Mouse (Mus musculus): ENCODE data around the gene Akr1b8.
"Not testable (repeated sequence)": the region's sequence is repeated elsewhere in the genome, so short reads cannot be mapped to it uniquely, and the experiment has no call there.

Akr1b8 gene

GRCm38 (mm10) chr6:34353658-34354353 lies at the start of gene Akr1b8:
Akr1b8 (plus strand) TSS chr6:34354119.
- no peak for DNase-seq (ENCODE audit: low read depth, low spot score)

- no peak for DNase-seq (ENCODE audit: low read depth, low spot score)
Observed at GRCm38 (mm10) chr6:34304675-34305241, 49.2 kb upstream of the Akr1b8 start.

- DNase-seq (ENCODE audit: low read depth, low spot score) = no peak
Observed at GRCm38 (mm10) chr6:34306797-34307196, 47.1 kb upstream of the Akr1b8 start.

DNA sequence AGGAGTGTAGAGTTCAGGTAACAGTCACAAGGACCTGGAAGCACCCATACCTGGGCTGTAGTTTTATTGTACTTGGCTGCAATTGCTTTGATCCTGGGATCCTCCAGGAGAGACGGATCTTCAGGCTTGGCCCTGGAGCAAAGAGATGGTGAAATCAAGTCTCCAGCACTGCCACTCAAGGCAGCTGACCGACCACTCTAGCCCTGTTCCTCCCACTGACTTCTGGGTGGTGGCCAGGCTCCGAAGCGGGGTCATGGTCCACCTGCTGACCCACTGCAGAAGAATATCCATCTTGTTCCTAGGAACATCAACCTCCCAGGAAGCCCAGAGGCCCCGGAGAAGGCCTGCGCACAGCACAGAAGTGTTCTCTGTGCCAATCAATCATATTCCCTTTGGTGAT lies 44.4 kb upstream of the Akr1b8 start:
- no peak for DNase-seq (ENCODE audit: low read depth, low spot score)

DNA sequence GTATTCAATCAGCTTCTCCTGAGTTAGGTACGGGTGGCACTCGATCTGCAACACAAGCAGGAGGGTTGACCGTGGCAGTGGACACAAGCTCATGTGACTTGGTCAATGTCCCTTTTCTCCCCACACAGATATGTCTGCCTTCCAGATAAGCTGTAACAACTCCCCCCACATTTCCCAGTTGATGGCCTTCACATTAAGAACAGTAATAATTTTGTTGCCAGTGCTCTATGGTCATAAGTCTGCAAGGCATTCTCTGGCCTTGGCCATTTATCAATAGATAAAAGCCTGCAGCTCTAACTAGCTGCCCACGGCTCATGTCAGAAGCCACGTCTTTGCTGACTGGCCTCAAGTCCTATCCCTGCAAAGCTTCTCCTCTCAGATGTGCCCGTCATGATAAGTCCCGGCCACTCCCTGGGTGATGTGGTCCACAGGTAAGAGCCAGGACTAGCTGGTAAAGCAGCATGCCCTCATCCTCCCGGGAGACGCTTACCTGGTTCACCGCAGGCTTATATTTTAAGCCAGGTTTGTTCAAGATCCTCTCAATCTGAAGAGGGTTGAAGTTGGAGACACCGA lies 43.8 kb upstream of the Akr1b8 start:
- no peak for DNase-seq (ENCODE audit: low read depth, low spot score)

- DNase-seq (ENCODE audit: low read depth, low spot score) = no peak
Observed at GRCm38 (mm10) chr6:34313386-34313785, 40.5 kb upstream of the Akr1b8 start.

DNA sequence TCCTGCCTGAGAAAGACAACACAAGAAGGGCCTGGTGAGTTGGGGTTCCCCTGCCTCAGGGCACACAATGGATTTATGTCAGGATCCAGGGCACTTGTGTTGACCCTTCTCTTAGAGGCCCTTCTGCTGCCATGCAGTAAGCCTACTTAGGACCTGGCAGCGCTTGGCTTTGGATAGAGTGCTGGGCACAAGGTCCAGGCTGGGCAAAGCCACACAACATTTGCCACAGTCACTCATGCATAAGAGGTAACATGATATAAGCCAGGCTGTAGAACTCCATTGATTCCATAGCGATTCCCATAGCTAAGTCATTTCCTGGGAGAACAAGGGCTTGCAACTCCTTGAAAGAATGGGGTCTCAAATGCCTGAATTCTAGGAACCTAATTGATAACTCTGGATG lies 40.0 kb upstream of the Akr1b8 start:
- no peak for DNase-seq (ENCODE audit: low read depth, low spot score)

- peak; percentile 84 for DNase-seq (ENCODE audit: low read depth, low spot score)
Observed at GRCm38 (mm10) chr6:34316854-34317771, 36.8 kb upstream of the Akr1b8 start, which contains the start of gene Akr1b3. Akr1b3 (minus strand) TSS chr6:34317478.

GRCm38 (mm10) chr6:34318172-34318571 lies 35.7 kb upstream of the Akr1b8 start:
- no peak for DNase-seq (ENCODE audit: low read depth, low spot score)

DNA sequence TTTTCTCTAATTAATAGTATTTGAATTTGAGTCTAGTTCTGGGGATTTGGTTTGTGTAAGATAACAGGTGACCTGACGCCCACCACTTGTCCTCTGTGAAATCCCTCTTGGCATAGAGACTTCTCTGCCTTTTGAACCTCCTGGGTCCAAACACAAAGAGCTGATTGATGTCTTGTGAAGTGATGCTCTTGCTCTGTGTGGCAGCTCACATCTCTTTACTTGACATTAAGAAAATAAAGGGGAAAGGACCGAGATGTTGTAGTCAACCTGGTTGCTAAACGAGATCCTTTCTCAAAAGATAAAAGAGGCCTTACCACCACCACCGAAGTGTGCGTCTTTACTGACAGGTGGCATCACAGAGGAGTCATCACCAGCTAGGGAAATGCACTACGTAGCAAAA lies 35.3 kb upstream of the Akr1b8 start:
- DNase-seq (ENCODE audit: low read depth, low spot score) = no peak

DNA sequence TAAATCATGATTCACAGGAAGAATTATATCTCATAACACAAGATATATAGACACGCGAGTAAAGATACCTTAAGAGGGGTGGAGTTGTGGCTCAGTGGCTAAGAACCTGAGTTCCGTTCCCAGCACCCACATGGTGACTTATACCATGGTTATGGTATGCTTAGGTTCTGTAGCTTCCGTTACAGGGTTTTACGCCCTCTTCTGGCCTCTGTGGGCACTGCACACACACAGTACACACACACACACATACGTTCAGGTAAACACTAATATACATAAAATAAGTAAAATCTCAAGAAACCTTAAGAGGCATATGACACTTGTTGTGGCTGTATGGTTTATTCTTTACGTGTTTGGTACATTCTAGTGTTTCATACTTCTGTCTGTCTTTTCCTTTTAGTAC lies 31.8 kb upstream of the Akr1b8 start:
- no peak for DNase-seq (ENCODE audit: low read depth, low spot score)

DNA sequence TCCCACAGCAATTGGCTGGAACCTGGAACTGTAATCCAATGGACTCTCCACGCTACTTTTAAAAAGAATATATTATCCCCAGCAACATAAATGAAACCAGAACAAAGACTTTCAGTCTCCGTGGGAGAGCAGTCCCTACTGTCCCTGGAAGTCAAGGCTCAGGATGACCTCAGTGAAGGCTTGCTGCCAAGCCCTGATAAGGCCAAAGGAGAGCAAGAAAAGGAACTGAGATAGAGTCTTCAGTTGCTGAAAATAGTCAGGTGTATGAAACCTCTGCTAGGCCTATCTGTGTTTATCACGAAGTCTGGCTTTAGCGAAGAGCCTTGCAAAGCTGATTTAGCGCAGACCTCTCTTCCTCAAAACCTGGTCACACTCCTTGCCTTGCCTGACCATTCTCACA lies 22.5 kb upstream of the Akr1b8 start:
- DNase-seq (ENCODE audit: low read depth, low spot score) = no peak

DNA sequence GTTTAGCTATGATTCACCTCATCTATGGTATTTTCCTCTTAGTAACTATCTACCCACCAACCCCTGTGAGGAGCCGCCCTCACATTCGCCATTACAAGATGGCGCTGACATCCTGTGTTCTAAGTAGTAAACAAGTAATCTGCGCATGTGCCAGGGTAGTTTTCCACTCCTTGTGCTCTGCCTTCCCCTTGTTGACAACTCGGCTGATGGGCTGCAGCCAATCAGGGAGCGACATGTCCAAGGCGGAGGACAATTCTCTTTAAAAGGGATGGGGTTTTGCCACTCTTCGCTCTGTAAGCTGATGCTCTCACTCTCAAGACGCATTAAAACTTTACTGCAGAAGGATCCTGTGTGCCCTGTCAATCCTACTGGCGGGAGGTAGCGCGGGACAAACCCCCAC lies 22.1 kb upstream of the Akr1b8 start:
- not testable (repeated sequence) for DNase-seq (ENCODE audit: low read depth, low spot score)

DNA sequence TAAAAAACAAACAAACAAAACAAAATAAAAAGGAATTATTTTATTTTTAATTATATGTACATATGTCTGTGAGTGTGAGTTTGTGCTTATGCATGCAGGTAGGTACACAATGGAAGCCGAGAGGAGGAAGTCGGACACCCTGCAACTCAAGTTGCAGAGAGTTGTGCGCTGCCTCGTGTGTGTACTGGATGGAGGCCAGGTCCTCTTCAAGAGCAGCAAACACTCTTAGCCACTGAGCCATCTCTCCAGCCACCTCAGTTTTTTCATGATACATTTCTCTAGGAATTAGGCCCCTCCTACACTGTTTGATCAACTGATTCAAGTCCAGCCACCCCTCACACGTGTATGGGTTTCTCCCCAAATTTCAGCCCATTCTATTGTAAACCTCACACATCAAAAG lies 19.2 kb upstream of the Akr1b8 start:
- DNase-seq (ENCODE audit: low read depth, low spot score) = no peak

GRCm38 (mm10) chr6:34337799-34338198 lies 16.1 kb upstream of the Akr1b8 start:
- DNase-seq (ENCODE audit: low read depth, low spot score) = no peak

GRCm38 (mm10) chr6:34341991-34342390 lies 11.9 kb upstream of the Akr1b8 start:
- no peak for DNase-seq (ENCODE audit: low read depth, low spot score)

DNA sequence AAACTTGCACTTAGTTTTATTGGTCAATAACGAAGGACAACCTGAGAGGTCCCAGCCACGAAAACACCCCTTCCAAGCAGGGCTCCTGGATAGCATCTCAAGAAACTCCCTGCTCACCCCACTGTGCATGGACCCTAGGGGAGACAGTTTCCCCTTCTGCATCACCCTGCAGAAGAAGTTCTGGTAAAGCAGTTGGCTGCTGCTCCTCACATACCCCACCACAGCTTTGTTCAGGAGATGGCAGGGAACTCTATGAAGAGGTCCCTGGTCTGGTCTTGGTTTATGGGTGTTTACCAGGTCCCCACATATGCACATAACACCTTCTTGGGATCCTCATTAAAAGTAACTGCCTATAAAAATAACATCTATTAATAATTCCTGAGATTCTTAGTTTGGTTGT lies 11.4 kb upstream of the Akr1b8 start:
- DNase-seq (ENCODE audit: low read depth, low spot score) = no peak

GRCm38 (mm10) chr6:34343426-34343825 lies 10.5 kb upstream of the Akr1b8 start:
- DNase-seq (ENCODE audit: low read depth, low spot score) = no peak

- DNase-seq (ENCODE audit: low read depth, low spot score) = no peak
Observed at GRCm38 (mm10) chr6:34344135-34344850, 9.6 kb upstream of the Akr1b8 start.

GRCm38 (mm10) chr6:34344935-34345334 lies 9.0 kb upstream of the Akr1b8 start:
- no peak for DNase-seq (ENCODE audit: low read depth, low spot score)

GRCm38 (mm10) chr6:34346096-34346898 lies 7.6 kb upstream of the Akr1b8 start:
- DNase-seq (ENCODE audit: low read depth, low spot score) = no peak
